Mouse (Mus musculus) myocyte (in vitro differentiated cells): Measurements from ENCODE around the gene Paf1. TPM values are rescaled to one million over a fixed set of nuclear protein-coding genes. Genes with fewer than 3 reads are reported as not detected.

Experiments used
- H3K27me3 ChIP-seq: one replicate; pipeline ENCODE4 v1.6.1; 2011; ENCODE audit not compliant: control insufficient read depth, insufficient read depth, insufficient read length
- H3K36me3 ChIP-seq: one replicate; pipeline ENCODE4 v1.6.1; 2011; ENCODE audit not compliant: control insufficient read depth, insufficient read depth
- H3K4me2 ChIP-seq: one replicate; pipeline ENCODE4 v1.6.1; 2011; ENCODE audit warnings: low read depth, control low read depth
- H3K4me3 ChIP-seq: one replicate; pipeline ENCODE4 v1.5.1; 2011; ENCODE audit warnings: mild to moderate bottlenecking, control low read depth, moderate library complexity
- H3K79me2 ChIP-seq: one replicate; pipeline ENCODE4 v1.6.1; 2011; ENCODE audit not compliant: control insufficient read depth, insufficient read depth
- H3ac ChIP-seq: one replicate; pipeline ENCODE4 v1.6.1; 2011; ENCODE audit not compliant: control insufficient read depth, insufficient read length
- CEBPB ChIP-seq: IDR thresholded peaks from 2 replicates; pipeline ENCODE4 v1.6.1; 2011; ENCODE audit warnings: mild to moderate bottlenecking, moderate library complexity; ENCODE audit not compliant: poor library complexity, insufficient read depth, severe bottlenecking
- E2F4 ChIP-seq: IDR thresholded peaks from one replicate; pipeline ENCODE4 v1.6.1; 2011; ENCODE audit warnings: mild to moderate bottlenecking, control low read depth, moderate library complexity; ENCODE audit not compliant: insufficient read depth
- MAX ChIP-seq: IDR thresholded peaks from one replicate; pipeline ENCODE4 v1.6.1; 2011; ENCODE audit warnings: low read depth, mild to moderate bottlenecking, control low read depth
- MYOD1 ChIP-seq, 3 experiments: IDR thresholded peaks; one replicate each; pipeline ENCODE4 v1.6.1; 2011; ENCODE audit warnings: control low read depth in 2 of 3, low read depth in 2 of 3, mild to moderate bottlenecking in 2 of 3, moderate library complexity in 1 of 3; ENCODE audit not compliant: insufficient read length in 2 of 3, control insufficient read depth in 1 of 3
- MYOG ChIP-seq, 3 experiments: IDR thresholded peaks; one replicate each; pipeline ENCODE4 v1.6.1; 2011; ENCODE audit warnings: control low read depth in 2 of 3, low read depth in 2 of 3, mild to moderate bottlenecking in 2 of 3; ENCODE audit not compliant: insufficient read length in 2 of 3, control insufficient read depth in 1 of 3, insufficient read depth in 1 of 3
- POLR2A ChIP-seq: IDR thresholded peaks from one replicate; pipeline ENCODE4 v1.6.1; 2011; ENCODE audit warnings: low read depth, mild to moderate bottlenecking, control low read depth, moderate library complexity; ENCODE audit not compliant: insufficient read length
- POLR2AphosphoS2 ChIP-seq: IDR thresholded peaks from one replicate; pipeline ENCODE4 v1.6.1; 2011; ENCODE audit warnings: low read depth, control low read depth; ENCODE audit not compliant: insufficient read length
- REST ChIP-seq: IDR thresholded peaks from one replicate; pipeline ENCODE4 v1.6.1; 2011; ENCODE audit warnings: mild to moderate bottlenecking, control low read depth, moderate library complexity; ENCODE audit not compliant: insufficient read depth, insufficient read length
- SRF ChIP-seq: IDR thresholded peaks from one replicate; pipeline ENCODE4 v1.6.1; 2011; ENCODE audit warnings: low read depth; ENCODE audit not compliant: control insufficient read depth, insufficient read length
- TCF12 ChIP-seq: IDR thresholded peaks from one replicate; pipeline ENCODE4 v1.6.1; 2011; ENCODE audit warnings: mild to moderate bottlenecking, control low read depth; ENCODE audit not compliant: poor library complexity, insufficient read depth, severe bottlenecking
- TCF3 ChIP-seq: IDR thresholded peaks from one replicate; pipeline ENCODE4 v1.6.1; 2011; ENCODE audit warnings: low read depth, control low read depth; ENCODE audit not compliant: insufficient read length
- USF1 ChIP-seq: IDR thresholded peaks from one replicate; pipeline ENCODE4 v1.6.1; 2011; ENCODE audit warnings: low read depth, mild to moderate bottlenecking, control low read depth, moderate library complexity
- polyA plus RNA-seq: library from polyadenylated mRNA; unstranded; fragments of >200 nt; fragmentation: generic; extraction: Trizol; gene quantifications from one replicate; pipeline ENCODE4 v1.2.1, GENCODE M21; 2012; ENCODE audit warnings: missing spikeins

Gene Paf1
- polyA plus RNA-seq, 1 experiment: 34.3 TPM

- Histone ChIP-seq H3ac (no peak overlapping the region), H3K4me3 (no peak overlapping the region)
- TF ChIP-seq E2F4 (no peak), TCF12 (no peak), USF1 (no peak), TCF3 (no peak), MAX (no peak), POLR2A (no peak), MYOD1 (IDR thresholded peaks at IDR 0.05; ENCODE audit: control insufficient read depth in 1 of 3, insufficient read length in 2 of 3, low read depth in 2 of 3) (no peak), MYOG (IDR thresholded peaks at IDR 0.05; ENCODE audit: control insufficient read depth in 1 of 3, insufficient read depth in 1 of 3, insufficient read length in 2 of 3, low read depth in 2 of 3) (no peak), SRF (no peak), POLR2AphosphoS2 (no peak), REST (no peak)
Observed at GRCm38 (mm10) chr7:28444344-28444974, 51.7 kb downstream of the Paf1 start.

GRCm38 (mm10) chr7:28446446-28446845 is 53.7 kb downstream of the Paf1 start:
- Histone ChIP-seq H3K4me2 (no peak overlapping the region), H3K4me3 (no peak overlapping the region), H3K36me3 (no peaks in the 10 kb centered on the region), H3K27me3 (peaks cover 49% of the 10 kb centered on the region), H3ac (no peak overlapping the region), H3K79me2 (no peaks in the 10 kb centered on the region)
- TF ChIP-seq MAX: no peak
- TF ChIP-seq MYOD1 (IDR thresholded peaks at IDR 0.05; ENCODE audit: control insufficient read depth in 1 of 3, insufficient read length in 2 of 3, low read depth in 2 of 3): peak in 1 of 3 experiments; percentile 9

More at GRCm38 (mm10) chr7:28444344-28444974, 51.7 kb downstream of the Paf1 start:
- Histone ChIP-seq H3K27me3 (peaks cover 31% of the 10 kb centered on the region), H3K79me2 (no peaks in the 10 kb centered on the region), H3K4me2 (no peak overlapping the region), H3K36me3 (no peaks in the 10 kb centered on the region)

DNA sequence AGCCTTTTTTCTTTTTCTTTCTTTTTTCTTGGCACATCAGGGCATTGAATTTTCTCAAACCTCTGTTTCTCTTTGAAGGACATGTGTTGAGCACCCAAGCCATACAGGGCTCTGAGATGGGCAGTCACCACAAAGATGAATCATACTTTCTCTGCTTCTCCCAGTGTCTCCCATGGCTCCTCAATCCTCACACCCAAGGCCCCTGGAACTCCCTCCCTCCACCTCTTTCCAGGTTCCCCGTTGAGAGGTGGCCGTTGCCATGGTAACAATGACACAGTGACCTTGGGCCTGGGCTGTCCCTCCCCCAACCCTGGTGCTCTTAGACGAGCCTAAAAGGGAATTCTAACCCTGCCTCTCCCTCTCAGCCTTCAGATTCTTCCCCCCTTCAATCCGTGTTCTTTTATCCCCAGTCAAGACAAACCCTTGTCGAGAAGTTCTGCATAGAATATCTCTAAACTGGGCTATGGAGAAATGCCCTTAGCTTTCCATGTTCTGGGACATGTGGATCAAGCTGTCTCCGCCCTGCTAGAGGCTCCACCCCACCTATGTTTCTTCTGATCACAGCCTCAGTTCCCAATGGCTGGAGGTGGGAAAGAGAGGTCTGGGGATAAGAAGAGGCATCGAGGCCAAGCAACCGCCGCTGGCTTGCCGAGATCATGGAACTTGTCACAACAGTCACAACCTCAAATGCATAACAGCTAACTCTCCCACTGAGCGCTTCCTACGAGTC is 54.5 kb downstream of the Paf1 start:
- Histone ChIP-seq H3K4me3 (no peak overlapping the region), H3ac (no peak overlapping the region), H3K4me2 (no peak overlapping the region), H3K27me3 (peaks cover 57% of the 10 kb centered on the region), H3K36me3 (no peaks in the 10 kb centered on the region), H3K79me2 (no peaks in the 10 kb centered on the region)
- TF ChIP-seq MYOG (IDR thresholded peaks at IDR 0.05; ENCODE audit: control insufficient read depth in 1 of 3, insufficient read depth in 1 of 3, insufficient read length in 2 of 3, low read depth in 2 of 3) (no peak), TCF12 (no peak), MAX (no peak), POLR2AphosphoS2 (no peak), USF1 (no peak), POLR2A (no peak), SRF (no peak), E2F4 (no peak), REST (no peak), TCF3 (no peak), MYOD1 (IDR thresholded peaks at IDR 0.05; ENCODE audit: control insufficient read depth in 1 of 3, insufficient read length in 2 of 3, low read depth in 2 of 3) (no peak), CEBPB (no peak)

DNA sequence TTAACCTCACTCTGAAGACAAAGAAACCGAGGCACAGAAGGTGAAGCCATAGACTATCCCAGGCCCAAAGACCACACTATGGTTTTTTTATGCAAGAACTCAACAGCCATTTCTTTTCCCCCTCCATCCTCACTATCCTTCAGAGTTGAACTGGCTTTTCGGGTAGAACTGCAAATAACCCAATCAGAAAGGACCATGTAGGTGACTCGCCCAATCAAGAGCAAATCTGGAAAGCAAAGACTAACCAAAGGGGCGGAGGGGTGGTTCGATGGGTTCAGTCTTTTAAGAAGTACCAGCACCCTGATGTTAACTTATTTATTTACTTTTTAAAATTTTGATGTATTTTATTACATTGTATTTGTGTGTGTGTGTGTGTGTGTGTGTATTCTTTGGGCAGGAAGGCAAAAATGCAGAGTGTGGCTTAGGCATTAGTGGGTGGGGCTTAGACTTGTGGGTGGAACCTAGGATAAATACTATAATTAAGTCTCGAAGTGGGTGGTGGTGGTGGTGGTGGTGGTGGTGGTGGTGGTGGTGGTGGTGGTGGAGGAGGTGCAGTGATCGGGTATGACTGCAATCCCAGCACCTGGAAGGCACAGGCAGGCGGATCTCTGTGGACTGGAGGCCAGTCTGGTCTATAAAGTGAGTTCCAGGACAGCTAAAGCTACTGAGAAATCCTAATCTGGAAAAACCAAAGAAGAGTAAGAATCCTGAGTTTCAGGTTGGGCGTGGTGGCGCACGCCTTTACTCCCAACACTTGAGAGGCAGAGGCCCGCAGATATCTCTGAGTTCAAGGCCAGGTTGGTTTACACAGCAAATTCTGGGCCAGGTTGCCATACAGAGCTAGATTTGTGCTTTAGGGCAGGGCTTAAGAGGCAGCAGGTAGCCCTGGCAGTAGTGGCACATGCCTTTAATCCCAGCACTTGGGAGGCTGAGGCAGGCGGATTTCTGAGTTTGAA is 55.4 kb downstream of the Paf1 start:
- Histone ChIP-seq H3K36me3 (no peaks in the 10 kb centered on the region), H3K27me3 (peaks cover 64% of the 10 kb centered on the region), H3K4me3 (no peak overlapping the region), H3K79me2 (no peaks in the 10 kb centered on the region), H3ac (no peak overlapping the region), H3K4me2 (no peak overlapping the region)
- TF ChIP-seq TCF12 (no peak), POLR2AphosphoS2 (no peak), USF1 (no peak), MYOD1 (IDR thresholded peaks at IDR 0.05; ENCODE audit: control insufficient read depth in 1 of 3, insufficient read length in 2 of 3, low read depth in 2 of 3) (no peak), CEBPB (no peak), E2F4 (no peak), REST (no peak), TCF3 (no peak), MYOG (IDR thresholded peaks at IDR 0.05; ENCODE audit: control insufficient read depth in 1 of 3, insufficient read depth in 1 of 3, insufficient read length in 2 of 3, low read depth in 2 of 3) (no peak), SRF (no peak), POLR2A (no peak), MAX (no peak)

Other genes starting within 250 kb of the Paf1 start
- gene Fbl, start 223.2 kb upstream of the Paf1 start, polyA plus RNA-seq: 155 TPM
- 25.1 TPM for gene Dyrk1b, start 213.5 kb upstream of the Paf1 start, polyA plus RNA-seq
- 6.5 TPM for gene Eid2, start 125.1 kb upstream of the Paf1 start, polyA plus RNA-seq
- 6.1 TPM for gene Eid2b, start 115.2 kb upstream of the Paf1 start, polyA plus RNA-seq
- gene Selenov, start 101.8 kb upstream of the Paf1 start, polyA plus RNA-seq: not detected
- gene Dll3, start 90.7 kb upstream of the Paf1 start, polyA plus RNA-seq: 0.02 TPM
- gene Timm50, start 80.9 kb upstream of the Paf1 start, polyA plus RNA-seq: 83.6 TPM
- gene Supt5, start 54.2 kb upstream of the Paf1 start, polyA plus RNA-seq: 84.2 TPM
- gene Rps16, start 42.3 kb upstream of the Paf1 start, polyA plus RNA-seq: 4,542 TPM
- gene Plekhg2, start 20.4 kb upstream of the Paf1 start, polyA plus RNA-seq: 15.8 TPM
- 7.5 TPM for gene Zfp36, start 12.7 kb upstream of the Paf1 start, polyA plus RNA-seq
- 34.2 TPM for gene Med29, start 243 bp upstream of the Paf1 start, polyA plus RNA-seq
- gene Gmfg, start 44.5 kb downstream of the Paf1 start, polyA plus RNA-seq: not detected
- not detected for gene Lrfn1, start 59.0 kb downstream of the Paf1 start, polyA plus RNA-seq
- not detected for gene Ifnl2, start 117.5 kb downstream of the Paf1 start, polyA plus RNA-seq
- not detected for gene Ifnl3, start 129.9 kb downstream of the Paf1 start, polyA plus RNA-seq
- gene Sycn, start 147.9 kb downstream of the Paf1 start, polyA plus RNA-seq: not detected
- 0.07 TPM for gene Nccrp1, start 154.3 kb downstream of the Paf1 start, polyA plus RNA-seq
- 29.4 TPM for gene Samd4b, start 205.2 kb downstream of the Paf1 start, polyA plus RNA-seq
- 27.5 TPM for gene Pak4, start 205.2 kb downstream of the Paf1 start, polyA plus RNA-seq
- gene Acp7, start 238.4 kb downstream of the Paf1 start, polyA plus RNA-seq: not detected